Mouse (Mus musculus) small intestine, adult 2 months (tissue): ENCODE measurements at regions not wholly inside any gene's neighbourhood (a gene's known extent, or its start where the extent isn't known, plus 50 kb on each side); places are given as distances from the start of the nearest gene placed in this dataset.

ENCODE experiments used
- H3K27ac ChIP-seq: fragments of 200-500 bp; 2 replicates; pipeline ENCODE4 v1.5.1; 2012; ENCODE audit warnings: low read depth, low read length, control low read depth, inconsistent platforms; ENCODE audit not compliant: insufficient read depth
- H3K27me3 ChIP-seq: fragments of 200-500 bp; 2 replicates; pipeline ENCODE4 v1.6.1; 2012; ENCODE audit warnings: mild to moderate bottlenecking, moderate library complexity, low read length, inconsistent platforms; ENCODE audit not compliant: control insufficient read depth, insufficient read depth
- H3K36me3 ChIP-seq: fragments of 200-500 bp; 2 replicates; pipeline ENCODE4 v1.6.1; 2012; ENCODE audit warnings: mild to moderate bottlenecking, low read length, control low read depth, inconsistent platforms; ENCODE audit not compliant: control insufficient read depth, insufficient read depth
- H3K4me1 ChIP-seq: fragments of 200-500 bp; 2 replicates; pipeline ENCODE4 v1.6.1; 2012; ENCODE audit warnings: low read length, inconsistent platforms, mixed read lengths; ENCODE audit not compliant: control insufficient read depth, insufficient read depth, insufficient read length
- H3K4me3 ChIP-seq: fragments of 200-500 bp; 2 replicates; pipeline ENCODE4 v1.5.1; 2012; ENCODE audit warnings: low read depth, mild to moderate bottlenecking, control low read depth, inconsistent platforms, low read length, moderate library complexity
- CTCF ChIP-seq: fragments of 200-500 bp; IDR thresholded peaks from 2 replicates; pipeline ENCODE4 v1.5.1; 2012; ENCODE audit warnings: low read depth, mild to moderate bottlenecking, control low read depth, inconsistent platforms, low read length, moderate library complexity, mixed read lengths; ENCODE audit not compliant: insufficient replicate concordance, insufficient read length; ENCODE audit errors: extremely low read depth
- POLR2A ChIP-seq: fragments of 200-500 bp; IDR thresholded peaks from 2 replicates; pipeline ENCODE4 v1.6.1; 2012; ENCODE audit warnings: low read depth, mild to moderate bottlenecking, control low read depth, inconsistent platforms, low read length, moderate library complexity
- WGBS: fragments of 180-500 bp; shearing (Covaris S2); methylation state at CpG from one replicate; pipeline ENCODE4 v1.1.7; 2018; 5-methylcytosine and 5-hydroxymethylcytosine counted together

- H3K27ac ChIP-seq, result no peak overlapping the region
- 82% methylated on average over 3 of the region's 3 CpGs for WGBS
- H3K27me3 ChIP-seq, result no peaks in the 10 kb centered on the region; the same call in 1 of the 2 replicates
- H3K36me3 ChIP-seq, result no peaks in the 10 kb centered on the region
- no peak for TF ChIP-seq CTCF
- TF ChIP-seq POLR2A, result no peak
- no peak overlapping the region for H3K4me3 ChIP-seq
- no peaks in the 10 kb centered on the region for H3K4me1 ChIP-seq
These were observed 239.6 kb upstream of the Cdyl start for GRCm38 (mm10) chr13:35420076-35420475.

- Histone ChIP-seq H3K36me3 (no peaks in the 10 kb centered on the region), H3K4me3 (no peak overlapping the region), H3K27ac (no peak overlapping the region), H3K4me1 (no peaks in the 10 kb centered on the region), H3K27me3 (no peaks in the 10 kb centered on the region)
- no peak for TF ChIP-seq CTCF
- WGBS, result 82% methylated on average over 4 of the region's 4 CpGs
These were observed 233.6 kb upstream of the Cdyl start for GRCm38 (mm10) chr13:35426061-35426460.

GRCm38 (mm10) chr13:35435173-35435572 is 224.5 kb upstream of the Cdyl start:
- 42% methylated on average over 7 of the region's 7 CpGs for WGBS
- no peak overlapping the region for H3K27ac ChIP-seq
- no peaks in the 10 kb centered on the region for H3K36me3 ChIP-seq
- no peak overlapping the region for H3K4me3 ChIP-seq
- H3K4me1 ChIP-seq, result no peaks in the 10 kb centered on the region
- H3K27me3 ChIP-seq, result no peaks in the 10 kb centered on the region
- TF ChIP-seq CTCF, result no peak
- TF ChIP-seq POLR2A, result no peak

GRCm38 (mm10) chr13:35447661-35448060 is 212.0 kb upstream of the Cdyl start:
- TF ChIP-seq CTCF, result no peak
- Histone ChIP-seq H3K4me3 (no peak overlapping the region), H3K4me1 (no peaks in the 10 kb centered on the region), H3K27ac (no peak overlapping the region), H3K36me3 (no peaks in the 10 kb centered on the region), H3K27me3 (no peaks in the 10 kb centered on the region)
- WGBS, result 81% methylated on average over 3 of the region's 3 CpGs

- Histone ChIP-seq H3K27ac (no peak overlapping the region), H3K36me3 (no peaks in the 10 kb centered on the region), H3K4me3 (no peak overlapping the region), H3K4me1 (no peaks in the 10 kb centered on the region), H3K27me3 (no peaks in the 10 kb centered on the region)
- no peak for TF ChIP-seq POLR2A
- TF ChIP-seq CTCF, result no peak
- WGBS, result 92% methylated on average over 1 of the region's 1 CpGs
These were observed 207.2 kb upstream of the Cdyl start for GRCm38 (mm10) chr13:35452420-35452819.

GRCm38 (mm10) chr13:35453222-35453914 is 206.3 kb upstream of the Cdyl start:
- Histone ChIP-seq H3K27ac (no peak overlapping the region), H3K36me3 (no peaks in the 10 kb centered on the region), H3K27me3 (no peaks in the 10 kb centered on the region), H3K4me3 (no peak overlapping the region), H3K4me1 (no peaks in the 10 kb centered on the region)
- TF ChIP-seq POLR2A, result no peak
- TF ChIP-seq CTCF, result no peak
- WGBS, result 78% methylated on average over 2 of the region's 2 CpGs

GRCm38 (mm10) chr13:35460051-35460450 is 199.6 kb upstream of the Cdyl start:
- TF ChIP-seq POLR2A (no peak), CTCF (no peak)
- Histone ChIP-seq H3K4me1 (no peaks in the 10 kb centered on the region), H3K4me3 (no peak overlapping the region), H3K27me3 (no peaks in the 10 kb centered on the region), H3K36me3 (no peaks in the 10 kb centered on the region), H3K27ac (no peak overlapping the region)
- 74% methylated on average over 1 of the region's 1 CpGs for WGBS

- no peak for TF ChIP-seq POLR2A
- no peak for TF ChIP-seq CTCF
- no peaks in the 10 kb centered on the region for H3K36me3 ChIP-seq
- no peaks in the 10 kb centered on the region for H3K4me1 ChIP-seq
- no peak overlapping the region for H3K27ac ChIP-seq
- 70% methylated on average over 1 of the region's 1 CpGs for WGBS
- H3K27me3 ChIP-seq, result no peaks in the 10 kb centered on the region
- H3K4me3 ChIP-seq, result no peak overlapping the region
These were observed 196.4 kb upstream of the Cdyl start for GRCm38 (mm10) chr13:35463231-35463630.
